Mouse (Mus musculus) heart, adult 8-10 months (tissue): ENCODE results near the gene Ppp1r1b. TPM values are rescaled to one million over a fixed set of nuclear protein-coding genes. Genes with fewer than 3 reads are reported as not detected.

Experiments used
- DNase-seq: peaks from one replicate; pipeline ENCODE4 v3.0.0; 2022; ENCODE audit warnings: low spot score
- total RNA-seq, 4 experiments: library from RNA; stranded (reverse); gene quantifications; 2 replicates each; pipeline ENCODE4 v1.2.4; 2022

The Ppp1r1b gene
- total RNA-seq, 4 experiments from 2014 or later = 4.0 to 11.3 (median 7.1) TPM

DNA sequence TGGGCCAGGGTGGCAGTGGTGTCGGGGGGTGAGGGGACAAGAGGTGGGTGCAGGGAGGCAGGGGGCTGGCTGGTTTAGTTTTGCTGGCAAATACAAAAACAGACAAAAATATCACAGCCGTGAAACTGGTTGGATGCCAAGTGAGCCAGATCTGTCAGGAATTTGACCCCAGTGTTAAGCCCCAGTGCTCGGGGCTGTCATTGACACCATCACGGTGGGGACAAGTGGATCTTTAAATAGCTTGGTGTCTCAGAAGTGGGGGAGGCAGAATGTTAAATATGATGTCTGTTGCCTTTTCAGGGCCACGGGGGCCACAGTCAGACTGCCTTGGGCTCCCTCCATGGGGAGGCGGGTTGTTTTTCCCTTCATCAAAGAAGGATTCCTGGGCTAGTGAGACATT lies 46.1 kb downstream of the Ppp1r1b start:
- DNase-seq = no peak

- no peak for DNase-seq
These were observed 46.8 kb downstream of the Ppp1r1b start for GRCm38 (mm10) chr11:98395041-98395440.

DNA sequence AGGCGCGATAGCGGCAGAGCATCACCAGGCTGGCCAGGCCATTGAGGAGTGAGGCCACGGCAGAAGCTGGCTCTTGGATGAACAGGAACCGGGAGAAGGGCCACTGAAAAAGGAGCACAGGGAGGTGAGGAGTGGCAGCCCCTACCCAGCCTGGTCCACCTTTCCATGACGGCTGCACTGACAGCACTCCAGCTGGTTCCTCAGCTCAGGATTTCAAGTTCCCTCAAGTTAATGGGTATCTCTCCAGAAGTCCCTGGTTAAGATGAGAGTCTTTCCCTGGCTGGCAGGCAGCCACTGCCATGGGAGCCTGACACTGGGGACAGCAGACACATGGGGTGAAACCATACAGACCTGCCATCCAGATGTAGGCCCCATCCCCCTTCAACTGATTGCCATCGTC lies 49.7 kb downstream of the Ppp1r1b start:
- DNase-seq = no peak

DNA sequence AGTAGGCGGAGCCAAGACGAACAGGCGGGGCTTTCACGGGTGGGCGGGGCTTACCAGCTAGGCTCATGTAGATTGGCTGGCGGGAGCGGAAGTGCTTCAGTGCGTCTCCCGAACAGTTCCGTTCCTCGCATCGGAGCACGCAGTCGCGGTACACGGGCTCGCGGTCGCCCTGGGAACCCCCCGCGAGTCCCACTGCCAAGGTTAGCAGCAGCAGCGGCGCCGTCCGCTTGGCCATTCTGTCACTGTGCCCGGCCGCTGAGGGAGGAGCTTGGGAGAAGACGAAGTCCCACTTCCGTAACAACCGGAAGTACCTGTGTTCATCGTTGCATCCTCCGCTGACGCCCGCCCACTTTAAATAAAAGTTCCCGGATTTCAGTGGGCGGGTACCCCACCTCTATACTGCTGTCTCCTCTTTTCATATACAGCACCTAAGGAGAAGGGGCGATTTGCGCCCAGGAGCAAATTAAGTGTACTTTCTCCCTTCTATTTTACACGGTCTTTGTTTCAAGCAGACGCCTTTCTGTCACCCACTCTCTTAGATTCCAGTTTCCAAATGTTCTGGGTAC lies 52.0 kb downstream of the Ppp1r1b start, which contains the start of gene Pgap3:
TSS of gene Pgap3 (minus strand) at position 330 of the 566 bp plus-strand sequence.
- DNase-seq = peak; percentile 86

DNA sequence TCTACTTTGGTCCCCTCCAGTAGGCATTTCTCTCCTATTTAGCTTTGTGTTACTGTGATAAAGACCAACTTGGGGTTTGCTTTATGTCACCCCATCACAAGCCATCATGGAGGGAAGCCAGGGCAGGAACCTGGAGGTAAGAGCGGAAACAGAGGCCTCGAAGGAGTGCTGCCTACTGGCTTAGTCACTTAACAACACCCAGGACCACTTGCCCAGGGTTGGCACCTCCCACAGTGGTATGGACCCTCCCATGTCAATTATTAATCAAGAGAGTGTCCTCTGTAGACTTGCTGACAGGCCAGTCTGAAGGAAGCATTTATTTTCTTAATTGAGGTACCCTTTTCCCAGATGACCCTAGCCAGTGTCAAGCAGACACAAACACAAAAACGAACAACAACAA lies 52.6 kb downstream of the Ppp1r1b start:
- no peak for DNase-seq

DNA sequence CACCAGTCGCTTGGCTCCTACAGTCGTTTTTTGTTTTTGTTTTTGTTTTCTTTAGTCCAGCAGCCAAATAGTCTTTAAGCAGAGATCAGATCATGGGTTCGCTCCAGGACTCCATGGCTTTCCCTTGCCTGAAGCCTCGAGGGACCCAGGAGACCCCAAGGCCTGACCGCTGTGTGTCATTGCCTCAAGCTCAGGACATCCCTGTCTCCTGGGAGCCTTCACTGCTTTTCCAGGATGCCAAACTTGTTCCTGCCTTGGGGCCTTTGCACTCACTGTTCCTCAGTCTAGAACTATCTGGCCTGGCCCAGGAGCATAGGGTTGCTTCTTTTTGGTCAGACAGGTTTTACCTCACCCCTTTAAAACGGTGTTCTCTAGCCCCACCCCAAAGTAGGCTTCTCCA lies 58.4 kb downstream of the Ppp1r1b start:
- no peak for DNase-seq

Other genes starting within 250 kb of the Ppp1r1b start
- gene Fbxl20, start 198.0 kb upstream of the Ppp1r1b start, total RNA-seq = 10 to 100 TPM; 16.6 to 22.3 (median 18.8) TPM
- 10 to 100 TPM; 40.4 to 41.8 (median 41.2) TPM for gene Med1, start 155.1 kb upstream of the Ppp1r1b start, total RNA-seq
- 10 to 100 TPM; 20.1 to 22.5 (median 21.8) TPM for gene Cdk12, start 145.3 kb upstream of the Ppp1r1b start, total RNA-seq
- not detected for gene Neurod2, start 18.8 kb upstream of the Ppp1r1b start, total RNA-seq
- gene Stard3, start 10.0 kb downstream of the Ppp1r1b start, total RNA-seq = 10 to 100 TPM; 17.2 to 28.8 (median 23.7) TPM
- gene Tcap, start 35.4 kb downstream of the Ppp1r1b start, total RNA-seq = 1,000 to 10,000 TPM; 2,176 to 4,520 (median 3,450) TPM
- 1 to 10 TPM in 3 of 4 experiments, not detected in 1; 1.2 to 1.6 (median 1.4) TPM for gene Pnmt, start 38.0 kb downstream of the Ppp1r1b start, total RNA-seq
- 1 to 10 TPM; 8.2 to 9.6 (median 8.9) TPM for gene Pgap3, start 52.1 kb downstream of the Ppp1r1b start, total RNA-seq
- 1 to 10 TPM; 5.4 to 9.1 (median 8.0) TPM for gene Erbb2, start 64.1 kb downstream of the Ppp1r1b start, total RNA-seq
- gene Mien1, start 90.6 kb downstream of the Ppp1r1b start, total RNA-seq = 10 to 100 TPM; 66.9 to 78.4 (median 71.0) TPM
- gene Grb7, start 98.0 kb downstream of the Ppp1r1b start, total RNA-seq = under 1 TPM in 1 of 4 experiments, not detected in 3; 0.19 TPM
- 1 to 10 TPM in 2 of 4 experiments, under 1 TPM in 2; 0.47 to 1.3 (median 0.86) TPM for gene Ikzf3, start 197.6 kb downstream of the Ppp1r1b start, total RNA-seq
- not detected for gene Zpbp2, start 202.7 kb downstream of the Ppp1r1b start, total RNA-seq
- gene Ormdl3, start 239.0 kb downstream of the Ppp1r1b start, total RNA-seq = 10 to 100 TPM; 39.7 to 46.4 (median 43.1) TPM
- not detected for gene Lrrc3c, start 249.9 kb downstream of the Ppp1r1b start, total RNA-seq